Mouse (Mus musculus) neural tube, embryonic 10.5 days (tissue): ENCODE measurements around the gene B830017H08Rik.

Experiments
- DNase-seq: peaks from one replicate; pipeline ENCODE4 v3.0.0-alpha.2; 2017; ENCODE audit warnings: low spot score; ENCODE audit errors: extremely low spot score

Gene B830017H08Rik

DNA sequence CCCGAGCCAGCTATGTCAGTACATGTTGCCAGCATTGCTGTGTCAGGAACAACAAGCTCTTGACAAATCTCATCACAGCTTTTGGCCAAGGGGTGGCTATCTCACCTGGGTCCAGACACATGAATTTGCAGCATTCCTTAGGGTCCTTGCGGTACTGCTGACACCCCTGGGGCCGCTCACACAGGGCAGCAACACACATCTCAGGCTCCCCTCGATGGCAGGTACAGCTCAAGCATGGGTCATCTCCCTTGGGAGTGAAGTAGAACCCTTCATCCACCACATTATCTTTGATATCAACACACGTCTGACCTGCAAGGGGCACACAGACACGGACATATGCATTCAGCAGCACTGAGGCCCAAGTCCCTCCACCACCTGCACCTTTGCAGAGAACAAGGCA lies 16.6 kb downstream of the B830017H08Rik start:
- no peak for DNase-seq

DNA sequence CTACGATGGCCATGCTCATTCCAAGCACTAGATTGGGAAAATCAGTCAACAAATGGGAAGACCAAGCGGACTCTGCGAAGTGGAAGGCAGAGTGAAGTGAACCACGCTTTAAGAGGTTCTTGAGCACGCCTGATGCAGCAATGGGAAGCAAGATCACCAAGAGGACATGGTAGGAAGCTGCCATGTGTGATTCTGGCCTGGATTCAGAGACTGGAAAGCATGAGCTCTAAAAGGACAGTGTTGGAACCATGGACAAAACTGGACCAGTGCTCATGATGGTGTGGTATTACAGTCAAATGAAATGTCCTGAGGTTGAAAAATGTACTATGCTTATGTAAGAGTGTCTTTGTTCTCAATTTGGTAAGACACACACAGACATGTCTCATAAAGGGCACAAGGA lies 18.4 kb downstream of the B830017H08Rik start:
- DNase-seq, result no peak

DNA sequence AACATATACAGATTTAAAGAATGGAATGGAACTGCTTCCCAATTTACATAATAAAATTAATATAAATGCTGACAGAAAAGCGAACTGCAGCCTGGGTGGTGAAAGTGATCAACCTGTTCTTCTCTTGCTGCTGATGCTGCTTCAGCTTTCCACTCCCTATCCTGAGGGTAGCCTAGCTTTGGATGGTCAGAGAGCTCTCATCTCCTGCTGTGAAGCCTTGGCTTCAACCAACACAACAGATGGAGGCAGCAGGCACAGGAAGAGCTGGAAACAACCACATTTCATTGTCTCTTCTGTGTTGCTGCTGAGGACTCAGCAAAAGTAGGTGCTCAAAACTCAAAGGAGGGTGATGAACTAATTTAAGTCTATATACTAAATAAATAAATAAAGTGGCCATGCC lies 18.9 kb downstream of the B830017H08Rik start:
- no peak for DNase-seq

DNA sequence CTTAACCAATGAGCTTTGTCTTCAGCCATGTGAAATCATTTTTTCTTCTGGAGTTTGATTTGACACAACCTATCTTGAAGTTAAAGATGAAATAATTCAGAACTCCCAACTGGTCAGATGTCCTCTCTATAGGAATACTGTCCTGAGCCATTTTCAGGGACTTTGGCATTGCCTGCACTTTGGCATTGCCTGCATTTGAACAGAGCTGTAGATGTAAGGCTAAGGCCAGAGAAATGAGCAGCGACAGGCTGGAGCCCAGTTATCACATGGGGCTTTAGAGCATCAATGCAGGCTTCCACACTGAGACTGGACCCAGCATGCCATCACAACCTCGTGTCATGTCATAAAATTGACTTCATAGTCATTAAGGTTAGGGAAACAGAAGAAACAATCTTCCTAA lies 20.3 kb downstream of the B830017H08Rik start:
- DNase-seq, result no peak

DNA sequence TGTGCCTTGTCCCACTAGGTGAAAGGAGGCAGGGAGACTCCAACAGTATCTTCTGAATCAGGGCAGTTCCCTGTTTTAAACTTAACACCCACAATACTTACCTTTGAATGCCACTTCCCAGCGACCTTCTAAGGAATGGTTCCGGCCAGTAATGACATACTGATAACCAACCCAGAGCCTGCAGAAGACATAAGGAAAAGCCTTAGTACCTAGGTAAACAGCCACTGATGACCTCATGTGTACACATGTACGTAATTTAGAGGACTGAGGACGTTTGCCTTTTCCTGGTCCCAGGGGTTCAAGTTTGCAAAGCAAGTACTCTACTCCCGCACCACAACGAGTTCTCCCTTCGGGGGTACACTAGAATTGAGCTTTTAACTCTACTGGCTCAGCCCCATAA lies 24.2 kb downstream of the B830017H08Rik start:
- no peak for DNase-seq

DNA sequence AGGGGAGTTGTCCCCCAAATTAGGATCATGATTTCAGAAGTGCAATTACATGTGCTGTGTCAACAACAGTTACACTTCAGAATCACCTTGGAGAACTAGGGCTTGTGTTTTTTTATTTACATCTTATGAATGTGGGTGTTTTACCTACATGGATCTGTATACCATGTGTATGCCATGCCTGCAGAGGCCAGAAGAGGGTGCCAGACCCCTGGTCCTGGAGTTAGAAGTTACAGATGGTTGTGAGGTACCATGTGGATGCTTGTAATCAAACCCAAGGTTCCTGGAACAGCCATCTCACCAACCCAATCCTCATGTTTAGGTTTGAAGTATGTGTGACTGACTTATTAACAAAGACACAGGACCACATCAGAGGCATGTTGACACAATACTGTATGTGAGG lies 25.7 kb downstream of the B830017H08Rik start:
- no peak for DNase-seq

DNA sequence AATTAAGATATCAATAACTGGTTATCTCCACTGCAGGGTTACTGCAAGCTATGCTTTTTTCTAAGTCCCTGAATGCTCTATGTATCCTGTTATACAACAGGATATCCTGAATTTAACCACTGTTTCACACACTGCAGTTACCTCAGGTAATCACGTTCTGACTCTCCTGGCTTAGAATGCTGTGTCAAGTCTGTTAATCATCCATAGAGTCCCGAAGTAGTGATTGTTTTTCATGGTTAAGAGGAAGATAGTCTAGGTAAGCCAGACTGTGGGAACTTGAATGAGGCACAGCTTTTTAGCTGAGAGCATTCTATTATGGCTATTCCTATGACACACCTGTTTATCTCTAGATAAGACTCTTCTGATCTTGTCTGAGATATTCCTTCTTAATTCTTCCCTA lies 32.4 kb downstream of the B830017H08Rik start:
- no peak for DNase-seq

DNA sequence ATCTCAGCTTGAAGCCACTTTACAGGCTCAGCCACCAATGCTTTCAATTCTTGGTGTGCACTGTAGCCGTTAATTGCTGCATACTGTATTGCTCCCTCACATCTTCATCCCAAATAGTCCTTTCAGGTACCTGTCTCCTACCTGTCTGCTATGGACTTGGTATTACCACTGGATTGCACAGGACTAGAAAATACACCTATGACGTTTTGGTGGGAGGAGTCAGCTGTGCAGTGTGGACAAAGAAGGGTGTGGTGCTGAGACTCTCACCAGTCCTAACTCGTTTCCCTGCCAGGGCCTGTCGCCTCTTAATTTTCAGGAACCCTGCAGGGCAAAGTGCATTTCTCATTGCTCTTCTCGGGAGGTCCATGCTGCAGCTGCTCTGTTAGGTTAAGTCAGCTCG lies 32.8 kb downstream of the B830017H08Rik start:
- no peak for DNase-seq

DNA sequence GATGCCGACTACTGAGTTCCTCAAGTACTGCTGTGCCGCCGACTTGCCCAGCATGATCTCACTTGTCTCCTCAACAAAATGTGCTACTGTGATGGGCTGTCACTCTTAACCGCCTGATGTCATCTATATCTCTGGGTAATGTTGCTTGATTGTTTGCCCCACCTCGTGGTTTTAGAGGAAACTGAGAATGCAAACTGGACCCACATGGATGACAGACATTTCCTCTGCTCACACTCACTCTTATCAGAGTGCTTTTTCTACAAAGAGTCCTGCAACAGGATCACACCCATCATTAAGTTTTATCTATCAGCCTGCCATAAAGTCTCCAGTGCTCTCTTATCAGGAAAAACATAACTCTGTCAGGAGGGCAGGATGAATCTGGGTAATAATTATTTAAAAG lies 38.3 kb downstream of the B830017H08Rik start:
- DNase-seq, result no peak

DNA sequence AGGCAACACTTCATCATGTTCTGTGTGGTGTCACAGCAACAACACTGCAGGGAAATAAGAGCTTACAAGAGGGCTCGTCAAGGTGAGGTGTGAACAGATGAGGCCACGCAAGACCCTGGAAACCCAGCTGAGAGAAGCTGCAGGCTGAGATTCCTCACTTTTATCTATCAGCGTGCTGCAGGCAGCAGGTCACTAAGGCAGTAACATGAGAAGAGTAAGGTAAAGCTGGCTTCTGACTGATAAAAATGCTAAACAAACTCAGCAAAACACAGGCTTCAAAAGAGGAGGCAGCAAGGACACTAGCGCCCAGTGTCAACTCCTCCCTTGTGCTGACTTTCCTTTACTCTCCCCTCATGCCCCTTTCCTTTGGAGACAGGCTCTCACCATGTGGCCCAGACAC lies 40.1 kb downstream of the B830017H08Rik start:
- no peak for DNase-seq

DNA sequence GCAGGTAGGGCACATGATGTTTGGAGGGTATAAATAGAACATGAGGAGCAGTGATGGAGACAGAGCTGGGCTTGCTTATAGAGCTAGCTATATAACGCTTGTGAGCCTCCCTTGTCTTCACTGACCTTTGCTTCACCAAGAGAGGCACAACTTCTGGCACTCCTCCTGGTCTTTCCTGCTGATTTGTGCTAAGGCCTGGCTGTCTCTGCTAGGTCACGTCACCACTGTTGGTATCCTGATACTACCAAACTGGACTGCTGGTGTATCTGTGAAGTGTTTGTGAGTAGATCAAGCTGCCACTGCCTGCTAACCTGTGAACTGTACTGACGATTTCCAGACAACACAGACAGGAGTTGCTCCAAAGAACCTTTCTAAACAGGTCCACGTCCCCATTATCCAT lies 42.3 kb downstream of the B830017H08Rik start:
- no peak for DNase-seq

DNA sequence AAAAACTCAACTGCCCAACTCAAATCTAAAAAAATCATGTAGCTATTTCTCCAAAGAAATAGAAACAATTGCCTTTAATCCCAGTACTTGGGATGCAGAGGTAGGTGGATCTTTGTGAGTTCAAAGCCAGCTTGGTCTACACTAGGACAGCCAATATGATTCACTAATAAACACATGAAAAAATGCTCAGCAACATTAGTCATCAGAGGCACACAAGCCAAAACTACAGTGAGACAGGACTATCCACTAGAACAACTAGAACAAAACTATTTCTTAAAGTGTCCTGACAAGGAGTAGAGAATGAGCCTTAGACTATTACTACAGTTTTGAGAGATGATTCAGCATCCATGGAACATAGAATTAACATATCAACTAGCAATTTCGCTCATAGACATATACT lies 43.2 kb downstream of the B830017H08Rik start:
- no peak for DNase-seq

DNA sequence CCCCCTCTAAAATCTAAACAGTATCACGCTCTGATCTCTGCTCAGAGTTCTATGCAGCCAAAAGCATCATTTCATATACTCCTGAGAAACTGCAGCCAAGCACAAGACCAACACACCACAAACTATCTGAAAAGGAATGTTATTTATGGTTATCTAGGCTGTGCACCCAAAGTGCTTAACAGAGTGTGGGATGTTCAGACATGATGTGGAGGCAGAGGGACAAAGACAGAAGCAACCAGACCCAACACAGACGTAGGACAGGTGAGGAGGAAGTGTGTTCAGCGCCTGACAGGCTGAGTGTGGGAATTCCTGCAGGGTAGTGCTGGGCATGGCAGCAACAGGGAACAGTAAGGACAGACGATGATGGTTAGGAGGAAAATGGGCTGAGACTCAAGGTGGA lies 46.6 kb downstream of the B830017H08Rik start:
- no peak for DNase-seq

DNA sequence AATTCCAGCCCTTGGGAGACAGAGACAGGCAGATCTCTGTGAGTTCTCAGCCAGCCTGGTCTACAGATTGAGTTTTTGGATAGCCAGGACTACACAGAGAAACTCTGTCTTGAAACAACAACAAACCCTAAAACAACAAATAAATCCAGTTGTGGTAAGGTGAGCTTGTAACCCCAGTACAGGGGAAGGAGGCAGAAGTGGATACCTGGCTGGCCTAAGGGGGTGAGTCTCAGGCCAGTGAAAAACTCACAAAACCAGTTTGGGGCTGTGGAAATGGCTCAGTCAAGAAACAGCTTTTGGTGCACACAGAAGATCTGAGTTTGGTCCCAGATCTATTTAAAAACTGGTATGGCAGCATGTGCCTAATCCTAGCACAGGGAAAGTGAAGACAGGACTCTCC lies 49.3 kb downstream of the B830017H08Rik start:
- DNase-seq, result no peak

DNA sequence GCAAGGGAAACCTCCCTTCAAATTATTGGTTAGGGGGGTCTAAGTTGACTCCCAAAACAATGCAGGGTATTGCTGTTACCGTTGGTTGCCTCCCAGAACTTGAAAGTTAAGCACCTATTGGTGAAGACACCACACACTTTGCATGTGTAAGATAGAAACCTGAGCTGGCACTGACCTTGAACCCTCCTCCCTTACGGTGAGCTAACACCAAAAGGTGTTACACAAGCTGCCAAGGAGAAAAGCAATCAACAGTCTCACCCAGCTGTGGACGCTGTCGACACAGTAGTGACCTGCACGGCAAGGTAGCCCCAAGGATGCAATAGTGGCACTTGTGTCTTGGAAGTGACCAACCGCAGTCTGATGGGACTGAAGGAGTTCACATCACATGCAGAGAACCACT lies 51.2 kb downstream of the B830017H08Rik start:
- no peak for DNase-seq
